Mouse (Mus musculus) stomach, postnatal 0 days (tissue): ENCODE data around the gene Tas1r2.

Experiments used
- CTCF ChIP-seq: IDR thresholded peaks from 2 replicates; pipeline ENCODE4 v1.5.1; 2016; ENCODE audit warnings: antibody characterized with exemption, low read depth, mild to moderate bottlenecking, moderate library complexity
- EP300 ChIP-seq: optimal IDR thresholded peaks from 2 replicates; pipeline ENCODE3; 2016; ENCODE audit warnings: antibody characterized with exemption

- TF ChIP-seq CTCF (no peak), EP300 (no peak)
These were observed 49.6 kb downstream of the Tas1r2 start for GRCm38 (mm10) chr4:139702914-139703313.
